Mouse (Mus musculus): ENCODE results near the gene 4930432K21Rik. TPM values are rescaled to one million over a fixed set of nuclear protein-coding genes. Genes with fewer than 3 reads are reported as not detected.

Gene 4930432K21Rik
- polyA plus RNA-seq, 1 experiment from 2014 or later: 3.9 TPM

- ATAC-seq (no peak), DNase-seq (ENCODE audit: low read depth, low spot score) (no peak)
- no peaks in the 10 kb centered on the region for H3K27me3 ChIP-seq
- POLR2A ChIA-PET: interaction anchor here (0.8 kb wide), 1 partner anchor 9 kb away, joined by 3 read pairs; no protein-coding TSS in a partner anchor
- no peak for TF ChIP-seq CTCF (IDR thresholded peaks at IDR 0.05)
- CTCF ChIA-PET: interaction anchor here (1.4 kb wide), 1 partner anchor 14 kb away, joined by 3 read pairs; no protein-coding TSS in a partner anchor
- in situ Hi-C loops (cut with MboI; ENCODE audit: low pct_unique_long_range_greater_than_20kb): loop anchor here (10.0 kb wide), 1 partner anchor 785 kb away; no protein-coding TSS in a partner anchor
Measured at GRCm38 (mm10) chr8:84199348-84200125, 51.7 kb downstream of the 4930432K21Rik start.

- CTCF ChIA-PET: interaction anchor here (1.4 kb wide), 1 partner anchor 14 kb away, joined by 3 read pairs; no protein-coding TSS in a partner anchor
- DNase-seq (ENCODE audit: low read depth, low spot score) (no peak), ATAC-seq (no peak)
- TF ChIP-seq CTCF (IDR thresholded peaks at IDR 0.05): no peak
- no peaks in the 10 kb centered on the region for H3K27me3 ChIP-seq
- POLR2A ChIA-PET: interaction anchor here (0.8 kb wide), 1 partner anchor 9 kb away, joined by 3 read pairs; no protein-coding TSS in a partner anchor
- in situ Hi-C loops (cut with MboI; ENCODE audit: low pct_unique_long_range_greater_than_20kb): loop anchor here (10.0 kb wide), 1 partner anchor 785 kb away; no protein-coding TSS in a partner anchor
Measured at GRCm38 (mm10) chr8:84200126-84200555, 52.3 kb downstream of the 4930432K21Rik start.

GRCm38 (mm10) chr8:84200652-84201544 lies 53.1 kb downstream of the 4930432K21Rik start:
- DNase-seq (ENCODE audit: low read depth, low spot score) (no peak), ATAC-seq (peak; percentile 11)
- POLR2A ChIA-PET: interaction anchor here (0.5 to 1.4 kb wide), 6 partner anchors 9 to 542 kb away, joined by 3 to 4 read pairs (median 4); partner anchors contain the start of gene Zswim4
- in situ Hi-C loops (cut with MboI; ENCODE audit: low pct_unique_long_range_greater_than_20kb): loop anchor here (10.0 kb wide), 1 partner anchor 784 kb away; no protein-coding TSS in a partner anchor
- no peak for TF ChIP-seq CTCF (IDR thresholded peaks at IDR 0.05)
- no peaks in the 10 kb centered on the region for H3K27me3 ChIP-seq
- CTCF ChIA-PET: interaction anchor here (1.2 to 2.5 kb wide), 3 partner anchors 12 to 56 kb away, joined by 3 to 18 read pairs (median 4); partner anchors contain the start of gene Nanos3

- DNase-seq (ENCODE audit: low read depth, low spot score) (no peak), ATAC-seq (peak; percentile 22)
- no peak for TF ChIP-seq CTCF (IDR thresholded peaks at IDR 0.05)
- H3K27me3 ChIP-seq: no peaks in the 10 kb centered on the region
- in situ Hi-C loops (cut with MboI; ENCODE audit: low pct_unique_long_range_greater_than_20kb): loop anchor here (10.0 kb wide), 1 partner anchor 783 kb away; no protein-coding TSS in a partner anchor
- CTCF ChIA-PET: interaction anchor here (1.2 to 2.5 kb wide), 3 partner anchors 12 to 55 kb away, joined by 3 to 18 read pairs (median 4); partner anchors contain the start of gene Nanos3
- POLR2A ChIA-PET: interaction anchor here (0.5 to 1.4 kb wide), 11 partner anchors 8 to 541 kb away, joined by 3 to 4 read pairs (median 3); partner anchors contain the start of gene Zswim4
Measured at GRCm38 (mm10) chr8:84201545-84202245, 53.9 kb downstream of the 4930432K21Rik start.

GRCm38 (mm10) chr8:84202466-84202865 lies 54.6 kb downstream of the 4930432K21Rik start:
- no peaks in the 10 kb centered on the region for H3K27me3 ChIP-seq
- peak; percentile 82 for DNase-seq (ENCODE audit: low read depth, low spot score)
- no peak for TF ChIP-seq CTCF (IDR thresholded peaks at IDR 0.05)
- in situ Hi-C loops (cut with MboI; ENCODE audit: low pct_unique_long_range_greater_than_20kb): loop anchor here (10.0 kb wide), 1 partner anchor 782 kb away; no protein-coding TSS in a partner anchor
- ATAC-seq: peak; percentile 69
- POLR2A ChIA-PET: interaction anchor here (0.8 to 1.3 kb wide), 5 partner anchors 9 to 52 kb away, joined by 3 to 4 read pairs (median 3); no protein-coding TSS in a partner anchor
- CTCF ChIA-PET: interaction anchor here (0.7 to 2.5 kb wide), 3 partner anchors 11 to 193 kb away, joined by 3 to 18 read pairs (median 4); partner anchors contain the start of gene Nanos3

GRCm38 (mm10) chr8:84202938-84203917 lies 55.4 kb downstream of the 4930432K21Rik start:
- ChIA-PET POLR2A (interaction anchor here (1.2 to 1.3 kb wide), 3 partner anchors 11 to 19 kb away, joined by 3 to 4 read pairs (median 3); no protein-coding TSS in a partner anchor), CTCF (interaction anchor here (0.7 to 2.5 kb wide), 2 partner anchors 16 to 193 kb away, joined by 3 to 18 read pairs; partner anchors contain the start of gene Nanos3)
- H3K27me3 ChIP-seq: no peaks in the 10 kb centered on the region
- no peak for TF ChIP-seq CTCF (IDR thresholded peaks at IDR 0.05)
- ATAC-seq (peak; percentile 17), DNase-seq (ENCODE audit: low read depth, low spot score) (no peak)
- in situ Hi-C loops (cut with MboI; ENCODE audit: low pct_unique_long_range_greater_than_20kb): loop anchor here (10.0 kb wide), 1 partner anchor 782 kb away; no protein-coding TSS in a partner anchor

- CTCF ChIA-PET: interaction anchor here (0.8 kb wide), 1 partner anchor 22 kb away, joined by 3 read pairs; no protein-coding TSS in a partner anchor
- ATAC-seq (no peak), DNase-seq (ENCODE audit: low read depth, low spot score) (no peak)
- TF ChIP-seq CTCF (IDR thresholded peaks at IDR 0.05): no peak
- POLR2A ChIA-PET: no interaction called here
- in situ Hi-C loops (cut with MboI; ENCODE audit: low pct_unique_long_range_greater_than_20kb): loop anchor here (10.0 kb wide), 1 partner anchor 781 kb away; no protein-coding TSS in a partner anchor
- H3K27me3 ChIP-seq: no peaks in the 10 kb centered on the region
Measured at GRCm38 (mm10) chr8:84203975-84204772, 56.3 kb downstream of the 4930432K21Rik start.

Measured in Patski (cell line).